Mouse (Mus musculus): ENCODE data around the gene Ctrc. TPM values are rescaled to one million over a fixed set of nuclear protein-coding genes. Genes with fewer than 3 reads are reported as not detected.

Gene Ctrc
- polyA plus RNA-seq, 1 experiment from 2014 or later: not detected

- Histone ChIP-seq H3K9ac (ENCODE audit: low read depth, low read length) (no peak overlapping the region), H3K27ac (ENCODE audit: low read depth, low read length) (no peak overlapping the region), H3K36me3 (ENCODE audit: control insufficient read depth, insufficient read depth) (peaks cover 13% of the 10 kb centered on the region), H3K4me2 (replicated peaks; ENCODE audit: low read depth) (no peak overlapping the region), H3K4me1 (replicated peaks; ENCODE audit: control insufficient read depth, insufficient read depth, low read length) (no peaks in the 10 kb centered on the region), H3K9me3 (ENCODE audit: control insufficient read depth) (no peaks in the 10 kb centered on the region), H3K4me3 (ENCODE audit: low read depth, low read length) (no peak overlapping the region), H3K27me3 (replicated peaks; ENCODE audit: control insufficient read depth, insufficient read depth, low read length) (no peaks in the 10 kb centered on the region)
- ATAC-seq: no peak
- WGBS: 90% methylated on average over 7 of the region's 7 CpGs
- no peak for TF ChIP-seq CTCF (IDR thresholded peaks at IDR 0.05; ENCODE audit: low read depth)
Measured at GRCm38 (mm10) chr4:141819316-141819715, 26.8 kb downstream of the Ctrc start.

DNA sequence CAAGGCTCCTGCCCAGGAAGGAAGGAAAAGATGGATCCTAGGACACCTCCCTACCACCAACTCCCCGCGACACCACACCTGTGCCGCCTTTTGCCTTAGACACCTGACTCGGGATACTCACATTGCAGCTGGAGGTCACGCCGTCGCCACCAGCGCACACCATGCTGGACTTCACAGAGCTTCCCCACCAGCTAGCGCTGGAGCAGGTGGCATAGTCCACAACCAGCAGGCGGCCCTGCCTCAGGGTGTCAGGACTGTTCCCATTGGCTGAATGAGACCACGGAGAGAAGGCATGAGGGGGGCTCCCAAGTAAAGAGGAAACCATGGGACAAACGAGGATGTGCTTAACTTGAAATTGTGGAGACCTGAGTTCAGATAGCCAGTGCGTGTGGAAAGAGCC is 27.3 kb downstream of the Ctrc start:
- WGBS: 86% methylated on average over 13 of the region's 13 CpGs
- ATAC-seq: no peak

GRCm38 (mm10) chr4:141817706-141818105 is 28.5 kb downstream of the Ctrc start:
- Histone ChIP-seq H3K36me3 (ENCODE audit: control insufficient read depth, insufficient read depth) (peaks cover 29% of the 10 kb centered on the region), H3K4me3 (ENCODE audit: low read depth, low read length) (no peak overlapping the region), H3K9me3 (ENCODE audit: control insufficient read depth) (no peaks in the 10 kb centered on the region), H3K4me1 (replicated peaks; ENCODE audit: control insufficient read depth, insufficient read depth, low read length) (no peaks in the 10 kb centered on the region), H3K4me2 (replicated peaks; ENCODE audit: low read depth) (no peak overlapping the region), H3K9ac (ENCODE audit: low read depth, low read length) (no peak overlapping the region), H3K27ac (ENCODE audit: low read depth, low read length) (no peak overlapping the region), H3K27me3 (replicated peaks; ENCODE audit: control insufficient read depth, insufficient read depth, low read length) (no peaks in the 10 kb centered on the region)
- no peak for TF ChIP-seq CTCF (IDR thresholded peaks at IDR 0.05; ENCODE audit: low read depth)
- 73% methylated on average over 10 of the region's 10 CpGs for WGBS
- ATAC-seq: no peak

More for the DNA sequence above, 27.3 kb downstream of the Ctrc start:
- no peak overlapping the region for H3K4me2 ChIP-seq (replicated peaks; ENCODE audit: low read depth)
- no peaks in the 10 kb centered on the region for H3K9me3 ChIP-seq (ENCODE audit: control insufficient read depth)
- no peak overlapping the region for H3K27ac ChIP-seq (ENCODE audit: low read depth, low read length)
- no peaks in the 10 kb centered on the region for H3K27me3 ChIP-seq (replicated peaks; ENCODE audit: control insufficient read depth, insufficient read depth, low read length)
- no peak overlapping the region for H3K9ac ChIP-seq (ENCODE audit: low read depth, low read length)
- H3K4me1 ChIP-seq (replicated peaks; ENCODE audit: control insufficient read depth, insufficient read depth, low read length): no peaks in the 10 kb centered on the region
- TF ChIP-seq CTCF (IDR thresholded peaks at IDR 0.05; ENCODE audit: low read depth): no peak
- H3K4me3 ChIP-seq (ENCODE audit: low read depth, low read length): no peak overlapping the region
- peaks cover 18% of the 10 kb centered on the region for H3K36me3 ChIP-seq (ENCODE audit: control insufficient read depth, insufficient read depth)

DNA sequence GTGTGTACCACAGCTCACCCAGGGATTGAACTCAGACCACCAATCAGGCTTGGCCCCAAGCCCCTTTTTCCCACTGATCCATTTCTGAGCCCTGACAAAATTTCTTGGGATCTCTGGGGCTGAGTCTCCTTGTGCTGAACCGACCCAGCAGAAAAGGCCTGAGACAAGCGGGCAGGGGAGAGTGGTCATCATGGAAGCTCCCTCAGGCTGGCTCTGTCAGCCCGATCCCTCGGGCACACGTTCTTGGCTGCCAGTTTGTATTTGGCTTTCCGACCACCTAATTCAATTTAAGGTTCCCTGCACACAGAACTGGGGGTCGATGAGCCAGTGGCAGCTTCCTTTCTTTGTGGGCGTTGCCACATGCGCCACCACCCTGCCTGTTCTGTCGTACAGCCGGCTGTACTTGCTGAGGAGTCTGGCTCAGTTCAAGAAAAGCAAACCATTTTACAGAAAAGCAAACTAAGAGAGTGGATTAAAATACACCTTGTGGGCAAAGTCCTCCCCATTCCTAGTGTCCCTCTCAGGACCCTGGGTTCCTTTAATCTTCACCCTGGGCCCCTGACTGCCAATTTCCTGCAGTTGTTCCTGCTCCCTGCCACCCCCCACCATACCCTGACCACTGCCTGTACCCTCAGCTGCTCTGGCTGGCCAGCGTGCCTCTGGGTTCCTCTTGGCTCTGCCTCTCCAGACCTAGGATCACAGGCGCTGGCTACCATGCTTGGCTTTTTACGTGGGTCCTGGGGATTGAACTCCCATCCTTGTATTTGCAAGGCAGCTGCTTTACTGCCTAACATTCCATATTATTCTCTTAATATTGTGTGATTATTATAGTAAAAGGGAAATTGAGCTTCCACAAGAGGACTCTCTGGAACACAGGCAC is 29.1 kb downstream of the Ctrc start:
- Histone ChIP-seq H3K9me3 (ENCODE audit: control insufficient read depth) (no peaks in the 10 kb centered on the region), H3K27me3 (replicated peaks; ENCODE audit: control insufficient read depth, insufficient read depth, low read length) (no peaks in the 10 kb centered on the region), H3K27ac (ENCODE audit: low read depth, low read length) (no peak overlapping the region), H3K36me3 (ENCODE audit: control insufficient read depth, insufficient read depth) (peaks cover 36% of the 10 kb centered on the region), H3K4me1 (replicated peaks; ENCODE audit: control insufficient read depth, insufficient read depth, low read length) (no peaks in the 10 kb centered on the region), H3K9ac (ENCODE audit: low read depth, low read length) (no peak overlapping the region), H3K4me3 (ENCODE audit: low read depth, low read length) (no peak overlapping the region), H3K4me2 (replicated peaks; ENCODE audit: low read depth) (no peak overlapping the region)
- ATAC-seq: no peak
- 57% methylated on average over 14 of the region's 14 CpGs for WGBS
- no peak for TF ChIP-seq CTCF (IDR thresholded peaks at IDR 0.05; ENCODE audit: low read depth)

GRCm38 (mm10) chr4:141816267-141816666 is 29.9 kb downstream of the Ctrc start:
- no peak for TF ChIP-seq CTCF (IDR thresholded peaks at IDR 0.05; ENCODE audit: low read depth)
- Histone ChIP-seq H3K4me2 (replicated peaks; ENCODE audit: low read depth) (no peak overlapping the region), H3K4me3 (ENCODE audit: low read depth, low read length) (no peak overlapping the region), H3K27ac (ENCODE audit: low read depth, low read length) (no peak overlapping the region), H3K9ac (ENCODE audit: low read depth, low read length) (no peak overlapping the region), H3K27me3 (replicated peaks; ENCODE audit: control insufficient read depth, insufficient read depth, low read length) (no peaks in the 10 kb centered on the region), H3K36me3 (ENCODE audit: control insufficient read depth, insufficient read depth) (peaks cover 44% of the 10 kb centered on the region), H3K4me1 (replicated peaks; ENCODE audit: control insufficient read depth, insufficient read depth, low read length) (no peaks in the 10 kb centered on the region), H3K9me3 (ENCODE audit: control insufficient read depth) (no peaks in the 10 kb centered on the region)
- 95% methylated on average over 7 of the region's 7 CpGs for WGBS
- no peak for ATAC-seq

- Histone ChIP-seq H3K27ac (ENCODE audit: low read depth, low read length) (no peak overlapping the region), H3K27me3 (replicated peaks; ENCODE audit: control insufficient read depth, insufficient read depth, low read length) (no peaks in the 10 kb centered on the region), H3K4me1 (replicated peaks; ENCODE audit: control insufficient read depth, insufficient read depth, low read length) (no peaks in the 10 kb centered on the region), H3K4me2 (replicated peaks; ENCODE audit: low read depth) (no peak overlapping the region), H3K9me3 (ENCODE audit: control insufficient read depth) (no peaks in the 10 kb centered on the region), H3K36me3 (ENCODE audit: control insufficient read depth, insufficient read depth) (peaks cover 88% of the 10 kb centered on the region), H3K4me3 (ENCODE audit: low read depth, low read length) (no peak overlapping the region), H3K9ac (ENCODE audit: low read depth, low read length) (no peak overlapping the region)
- ATAC-seq: no peak
- no peak for TF ChIP-seq CTCF (IDR thresholded peaks at IDR 0.05; ENCODE audit: low read depth)
- WGBS: 93% methylated on average over 7 of the region's 7 CpGs
Measured at GRCm38 (mm10) chr4:141811375-141811774, 34.8 kb downstream of the Ctrc start.
